Mouse (Mus musculus) kidney, postnatal 4 days (tissue): ENCODE measurements around the gene Parp9.
"Not testable (repeated sequence)": the region's sequence is repeated elsewhere in the genome, so short reads cannot be mapped to it uniquely, and the experiment has no call there.

Experiments
- DNase-seq, 2 experiments: peaks; one replicate each; pipeline ENCODE4 v3.0.0; 2021; ENCODE audit warnings: mixed read lengths in 2 of 2

The Parp9 gene

GRCm38 (mm10) chr16:35932179-35933055, 5.9 kb upstream of the Parp9 start:
- no peak for DNase-seq

GRCm38 (mm10) chr16:35933181-35933580, 5.1 kb upstream of the Parp9 start:
- no peak for DNase-seq

GRCm38 (mm10) chr16:35939261-35939660, 991 bp downstream of the Parp9 start:
- DNase-seq: peak in 1 of 2 experiments; percentile 36

- peak; percentile 86 to 89 for DNase-seq
These were observed 1.4 kb downstream of the Parp9 start for GRCm38 (mm10) chr16:35939690-35940089.

GRCm38 (mm10) chr16:35941382-35941781, 3.1 kb downstream of the Parp9 start:
- DNase-seq: peak; percentile 45 to 51

GRCm38 (mm10) chr16:35949264-35949663, 11.0 kb downstream of the Parp9 start:
- peak; percentile 4 to 19 for DNase-seq

GRCm38 (mm10) chr16:35951216-35951615, 12.9 kb downstream of the Parp9 start:
- no peak for DNase-seq

- DNase-seq: no peak
These were observed 14.4 kb downstream of the Parp9 start for GRCm38 (mm10) chr16:35952628-35953130.

- not testable (repeated sequence) for DNase-seq
These were observed 27.7 kb downstream of the Parp9 start for GRCm38 (mm10) chr16:35965991-35966390.

GRCm38 (mm10) chr16:35966411-35967115, 28.3 kb downstream of the Parp9 start:
- DNase-seq: no peak

GRCm38 (mm10) chr16:35967319-35967718, 29.0 kb downstream of the Parp9 start:
- no peak for DNase-seq

- no peak for DNase-seq
These were observed 29.9 kb downstream of the Parp9 start for GRCm38 (mm10) chr16:35968149-35968548.

- DNase-seq: no peak
These were observed 35.8 kb downstream of the Parp9 start for GRCm38 (mm10) chr16:35974021-35974420.

GRCm38 (mm10) chr16:35978450-35978849, 40.2 kb downstream of the Parp9 start, which contains the start of gene Kpna1:
Gene Kpna1, plus strand, starts transcription at chr16:35978750.
- not testable (repeated sequence) for DNase-seq

GRCm38 (mm10) chr16:35981363-35981821, 43.1 kb downstream of the Parp9 start:
- DNase-seq: peak; percentile 99 to 100

- no peak for DNase-seq
These were observed 44.2 kb downstream of the Parp9 start for GRCm38 (mm10) chr16:35982506-35982901.

GRCm38 (mm10) chr16:35982902-35983516, 44.7 kb downstream of the Parp9 start:
- peak; percentile 90 to 95 for DNase-seq

GRCm38 (mm10) chr16:35983517-35984101, 45.3 kb downstream of the Parp9 start:
- DNase-seq: peak; percentile 65 to 79

GRCm38 (mm10) chr16:35984471-35984870, 46.2 kb downstream of the Parp9 start:
- no peak for DNase-seq

- DNase-seq: no peak
These were observed 49.7 kb downstream of the Parp9 start for GRCm38 (mm10) chr16:35987930-35988329.

GRCm38 (mm10) chr16:35992391-35992790, 54.1 kb downstream of the Parp9 start:
- DNase-seq: no peak

- no peak for DNase-seq
These were observed 55.0 kb downstream of the Parp9 start for GRCm38 (mm10) chr16:35993316-35993715.

- DNase-seq: not testable (repeated sequence)
These were observed 60.6 kb downstream of the Parp9 start for GRCm38 (mm10) chr16:35998852-35999251.
